Mouse (Mus musculus) Muller cell, postnatal 12 days (primary cell): ENCODE results near the gene Cln6.

Experiments used
- DNase-seq: peaks from one replicate; pipeline ENCODE4 v3.0.0-alpha.2; 2015; ENCODE audit errors: inconsistent ontology term

The Cln6 gene

DNA sequence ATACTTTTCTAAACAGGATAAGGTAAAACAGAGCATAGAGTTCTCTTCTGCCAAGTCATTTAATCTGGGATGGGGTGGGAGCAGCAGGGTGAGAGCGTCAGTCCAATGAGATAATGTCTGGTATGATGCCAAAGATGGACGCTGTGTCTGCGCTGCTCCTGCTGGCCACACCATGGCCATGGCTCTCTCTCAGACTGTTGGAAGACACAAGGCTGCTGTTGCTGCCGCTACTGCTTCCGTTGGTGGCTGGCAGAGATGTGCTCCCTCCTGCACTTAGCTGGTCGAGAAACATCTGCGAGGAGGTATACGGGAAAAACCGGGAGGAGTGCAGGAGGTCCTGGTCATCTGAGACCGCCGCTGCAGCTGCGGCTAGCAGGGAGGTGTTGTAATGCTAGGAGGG lies 43.3 kb downstream of the Cln6 start:
- peak; percentile 31 for DNase-seq

DNA sequence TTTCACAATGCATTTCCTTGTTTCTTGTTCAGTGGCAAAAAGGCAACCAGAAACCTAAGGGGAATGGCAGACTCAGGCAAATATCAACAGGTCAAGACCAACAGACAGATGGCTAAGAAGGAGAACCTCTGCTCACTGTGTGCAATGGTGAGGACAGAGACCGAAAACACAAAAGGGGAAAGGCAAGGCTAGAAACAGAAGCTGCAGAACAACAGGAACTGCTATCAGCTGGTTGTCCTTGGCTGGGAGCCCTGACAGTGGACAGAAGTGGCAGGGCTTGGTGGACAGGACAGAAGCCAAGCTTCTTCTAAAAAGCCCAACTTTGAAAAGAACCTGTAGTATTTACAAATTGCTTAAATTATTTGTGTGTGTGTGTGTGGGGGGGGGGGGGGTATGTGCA lies 55.9 kb downstream of the Cln6 start:
- DNase-seq: no peak
